Mouse (Mus musculus): ENCODE measurements around the gene Mfsd6.
A peak's percentile ranks its signal among the peaks of the same experiment; 100 is the strongest.

GRCm38 (mm10) chr1:52648153-52649027 lies 78.9 kb downstream of the Mfsd6 start:
- TF ChIP-seq POLR2A (IDR thresholded peaks at IDR 0.05; ENCODE audit: borderline replicate concordance, extremely low read depth, low read depth, low read length) (no peak), CTCF (IDR thresholded peaks at IDR 0.05; ENCODE audit: insufficient read depth, low read length) (peak; percentile 47)

All from lung, adult 2 months (tissue).